Mouse (Mus musculus): ENCODE results near the gene Rhox3c.
"Not testable (repeated sequence)": the region's sequence is repeated elsewhere in the genome, so short reads cannot be mapped to it uniquely, and the experiment has no call there.

Gene Rhox3c

GRCm38 (mm10) chrX:37458285-37458684 lies at the start of gene Rhox3c:
Gene Rhox3c, plus strand, starts transcription at chrX:37458585.
- not testable (repeated sequence) for DNase-seq (ENCODE audit: low read depth)

DNA sequence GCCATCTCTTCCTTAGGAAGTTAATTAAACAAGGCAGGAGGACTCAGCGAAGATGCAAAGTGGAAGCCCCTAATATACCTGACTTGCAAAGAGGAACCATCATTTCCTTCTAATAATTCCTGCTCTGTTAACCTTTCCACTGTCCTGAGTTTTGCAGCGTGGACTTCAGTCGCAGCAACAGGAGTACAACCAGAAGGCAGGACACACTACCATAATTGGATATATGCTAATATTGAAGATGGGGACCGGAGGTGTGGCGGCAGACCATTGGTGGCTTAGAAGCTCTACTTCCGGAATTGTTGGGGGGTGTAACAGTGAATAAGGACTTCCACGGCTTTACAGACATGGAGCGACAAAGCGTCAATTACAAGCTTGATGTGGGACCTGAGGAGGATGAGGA lies 46.6 kb upstream of the Rhox3c start, which contains the start of gene Rhox2b:
TSS of gene Rhox2b (plus strand) at position 301 of the 400 bp plus-strand sequence.
- not testable (repeated sequence) for DNase-seq (ENCODE audit: low read depth)

GRCm38 (mm10) chrX:37432194-37432593 lies 26.2 kb upstream of the Rhox3c start, which contains the start of gene Rhox4b:
Gene Rhox4b, plus strand, starts transcription at chrX:37432494.
- DNase-seq (ENCODE audit: low read depth): not testable (repeated sequence)

DNA sequence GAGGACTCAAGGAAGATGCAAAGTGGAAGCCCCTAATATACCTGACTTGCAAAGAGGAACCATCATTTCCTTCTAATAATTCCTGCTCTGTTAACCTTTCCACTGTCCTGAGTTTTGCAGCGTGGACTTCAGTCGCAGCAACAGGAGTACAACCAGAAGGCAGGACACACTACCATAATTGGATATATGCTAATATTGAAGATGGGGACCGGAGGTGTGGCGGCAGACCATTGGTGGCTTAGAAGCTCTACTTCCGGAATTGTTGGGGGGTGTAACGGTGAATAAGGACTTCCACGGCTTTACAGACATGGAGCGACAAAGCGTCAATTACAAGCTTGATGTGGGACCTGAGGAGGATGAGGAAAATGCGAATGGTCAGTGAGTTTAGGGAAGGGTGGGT lies 5.0 kb upstream of the Rhox3c start, which contains the start of gene Rhox2c:
TSS of gene Rhox2c (plus strand) at position 301 of the 400 bp plus-strand sequence.
- DNase-seq (ENCODE audit: low read depth): not testable (repeated sequence)

DNA sequence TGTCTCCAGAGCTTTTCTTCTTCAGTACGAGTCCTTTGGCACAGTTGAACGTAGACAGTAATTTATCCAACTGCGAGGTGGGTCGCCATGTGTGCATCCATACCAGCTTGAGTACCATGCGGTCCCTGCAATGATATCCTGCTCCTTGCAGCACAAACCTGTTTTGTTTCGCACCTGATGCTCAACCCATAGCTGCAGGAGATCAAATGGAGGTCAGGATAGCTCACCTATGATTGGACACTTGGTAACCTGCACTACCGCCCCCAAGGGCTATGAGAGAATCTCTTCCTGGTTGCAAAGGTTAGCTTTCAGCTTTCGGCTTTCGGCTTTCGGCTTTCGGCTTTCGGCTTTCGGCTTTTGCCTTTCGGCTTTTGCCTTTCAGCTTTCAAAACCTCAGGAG lies 21.7 kb downstream of the Rhox3c start, which contains the start of gene Rhox4c:
TSS of gene Rhox4c (plus strand) at position 301 of the 400 bp plus-strand sequence.
- not testable (repeated sequence) for DNase-seq (ENCODE audit: low read depth)

GRCm38 (mm10) chrX:37514059-37514458 lies 55.7 kb downstream of the Rhox3c start, which contains the start of gene Rhox4d:
Gene Rhox4d, plus strand, starts transcription at chrX:37514359.
- not testable (repeated sequence) for DNase-seq (ENCODE audit: low read depth)

Measured in c-Kit-positive CD71-negative TER-119-negative erythroid progenitor cells, embryonic 14.5 days (primary cell).